Mouse (Mus musculus): ENCODE measurements around the gene Fbrsl1.
"Not testable (repeated sequence)": the region's sequence is repeated elsewhere in the genome, so short reads cannot be mapped to it uniquely, and the experiment has no call there.

Gene Fbrsl1

GRCm38 (mm10) chr5:110455272-110455671 is 7.0 kb upstream of the Fbrsl1 start:
- DNase-seq (ENCODE audit: low read depth, low spot score) = no peak

GRCm38 (mm10) chr5:110449294-110449693 is 991 bp upstream of the Fbrsl1 start:
- DNase-seq (ENCODE audit: low read depth, low spot score) = no peak

GRCm38 (mm10) chr5:110447720-110448435 is 425 bp downstream of the Fbrsl1 start:
- DNase-seq (ENCODE audit: low read depth, low spot score) = peak; percentile 64

- no peak for DNase-seq (ENCODE audit: low read depth, low spot score)
These were observed 3.8 kb downstream of the Fbrsl1 start for GRCm38 (mm10) chr5:110444509-110444908.

GRCm38 (mm10) chr5:110442966-110443590 is 5.2 kb downstream of the Fbrsl1 start:
- DNase-seq (ENCODE audit: low read depth, low spot score) = no peak

GRCm38 (mm10) chr5:110439565-110440310 is 8.6 kb downstream of the Fbrsl1 start:
- DNase-seq (ENCODE audit: low read depth, low spot score) = no peak

- DNase-seq (ENCODE audit: low read depth, low spot score) = no peak
These were observed 9.7 kb downstream of the Fbrsl1 start for GRCm38 (mm10) chr5:110438591-110438990.

GRCm38 (mm10) chr5:110437632-110438261 is 10.6 kb downstream of the Fbrsl1 start:
- DNase-seq (ENCODE audit: low read depth, low spot score) = no peak

GRCm38 (mm10) chr5:110436166-110436565 is 12.1 kb downstream of the Fbrsl1 start:
- not testable (repeated sequence) for DNase-seq (ENCODE audit: low read depth, low spot score)

GRCm38 (mm10) chr5:110434816-110435215 is 13.5 kb downstream of the Fbrsl1 start:
- DNase-seq (ENCODE audit: low read depth, low spot score) = no peak

GRCm38 (mm10) chr5:110429045-110429444 is 19.3 kb downstream of the Fbrsl1 start:
- peak; percentile 25 for DNase-seq (ENCODE audit: low read depth, low spot score)

GRCm38 (mm10) chr5:110428290-110428689 is 20.0 kb downstream of the Fbrsl1 start:
- DNase-seq (ENCODE audit: low read depth, low spot score) = no peak

GRCm38 (mm10) chr5:110425187-110425586 is 23.1 kb downstream of the Fbrsl1 start:
- no peak for DNase-seq (ENCODE audit: low read depth, low spot score)

GRCm38 (mm10) chr5:110424204-110424603 is 24.1 kb downstream of the Fbrsl1 start:
- DNase-seq (ENCODE audit: low read depth, low spot score) = no peak

- no peak for DNase-seq (ENCODE audit: low read depth, low spot score)
These were observed 26.9 kb downstream of the Fbrsl1 start for GRCm38 (mm10) chr5:110421393-110421792.

GRCm38 (mm10) chr5:110420950-110421349 is 27.4 kb downstream of the Fbrsl1 start:
- no peak for DNase-seq (ENCODE audit: low read depth, low spot score)

GRCm38 (mm10) chr5:110420201-110420600 is 28.1 kb downstream of the Fbrsl1 start:
- DNase-seq (ENCODE audit: low read depth, low spot score) = no peak

- no peak for DNase-seq (ENCODE audit: low read depth, low spot score)
These were observed 29.8 kb downstream of the Fbrsl1 start for GRCm38 (mm10) chr5:110418523-110418911.

- DNase-seq (ENCODE audit: low read depth, low spot score) = no peak
These were observed 30.4 kb downstream of the Fbrsl1 start for GRCm38 (mm10) chr5:110417756-110418522.

- no peak for DNase-seq (ENCODE audit: low read depth, low spot score)
These were observed 31.4 kb downstream of the Fbrsl1 start for GRCm38 (mm10) chr5:110416825-110417401.

Data from CD4-positive helper T cell, adult 2 months (primary cell).